Mouse (Mus musculus) erythroblast, embryonic 14.5 days (primary cell): ENCODE results near the gene Cdk5r1.

Experiments used
- GATA1 ChIP-seq: IDR thresholded peaks from 2 replicates; pipeline ENCODE4 v1.6.1; 2012; ENCODE audit warnings: low read length, inconsistent platforms, mixed read lengths
- TAL1 ChIP-seq: IDR thresholded peaks from 3 replicates; pipeline ENCODE4 v1.6.1; 2012; ENCODE audit warnings: low read length, inconsistent platforms, mixed read lengths

GRCm38 (mm10) chr11:80493186-80493585 is 16.4 kb downstream of the Cdk5r1 start:
- TF ChIP-seq GATA1 (no peak), TAL1 (no peak)
